Mouse (Mus musculus) frontal cortex, postnatal 10 days (tissue): ENCODE data around the gene Yipf3.

ENCODE experiments used
- DNase-seq, 2 experiments: peaks; one replicate each; pipeline ENCODE4 v3.0.0; 2022; ENCODE audit warnings: low spot score in 2 of 2, mixed read lengths in 1 of 2

The Yipf3 gene

DNA sequence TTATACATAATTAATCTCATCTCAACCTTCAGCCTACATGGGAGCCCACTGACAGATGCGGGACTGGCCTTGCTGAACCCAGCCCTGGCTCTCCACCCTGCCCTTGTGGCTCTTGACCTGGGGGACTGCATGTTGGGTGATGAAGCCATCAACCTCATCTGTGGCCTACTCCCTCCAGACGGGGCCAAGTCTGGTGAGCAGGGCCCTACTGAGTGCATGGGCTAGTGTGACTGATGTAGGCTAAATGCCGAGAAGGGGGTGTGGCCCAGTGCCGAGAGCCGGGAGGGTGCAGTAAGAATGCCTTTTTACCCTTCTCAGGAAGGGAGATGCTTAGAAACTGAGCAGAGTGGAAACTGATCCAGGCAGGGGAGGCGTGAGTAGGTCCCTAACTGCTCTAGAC is 7.3 kb downstream of the Yipf3 start:
- DNase-seq, result no peak

- DNase-seq, result no peak
Measured at GRCm38 (mm10) chr17:46258279-46259053, 10.6 kb downstream of the Yipf3 start.

DNA sequence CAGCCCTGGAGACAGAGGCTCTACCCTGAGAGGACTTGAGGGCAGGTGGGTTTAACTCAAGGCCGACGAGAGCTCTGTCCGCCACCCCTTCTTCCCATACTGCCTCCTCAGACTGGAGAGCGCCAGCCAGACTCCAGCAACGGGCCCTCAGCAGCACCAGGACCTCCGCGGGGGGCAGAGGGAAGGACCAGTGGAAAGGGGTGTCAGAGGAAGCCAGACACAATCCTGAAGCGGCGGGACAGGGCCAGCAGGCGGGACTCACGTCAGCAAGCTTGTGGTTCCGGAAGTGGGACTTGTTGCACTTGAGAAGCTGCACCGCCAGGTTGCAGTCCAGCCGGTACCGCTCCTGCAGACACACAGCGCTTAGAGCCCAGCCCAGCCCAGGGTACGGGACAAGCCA is 11.8 kb downstream of the Yipf3 start:
- DNase-seq, result no peak

- no peak for DNase-seq
Measured at GRCm38 (mm10) chr17:46262201-46262694, 14.4 kb downstream of the Yipf3 start.

- DNase-seq, result no peak
Measured at GRCm38 (mm10) chr17:46265502-46265901, 17.6 kb downstream of the Yipf3 start.

DNA sequence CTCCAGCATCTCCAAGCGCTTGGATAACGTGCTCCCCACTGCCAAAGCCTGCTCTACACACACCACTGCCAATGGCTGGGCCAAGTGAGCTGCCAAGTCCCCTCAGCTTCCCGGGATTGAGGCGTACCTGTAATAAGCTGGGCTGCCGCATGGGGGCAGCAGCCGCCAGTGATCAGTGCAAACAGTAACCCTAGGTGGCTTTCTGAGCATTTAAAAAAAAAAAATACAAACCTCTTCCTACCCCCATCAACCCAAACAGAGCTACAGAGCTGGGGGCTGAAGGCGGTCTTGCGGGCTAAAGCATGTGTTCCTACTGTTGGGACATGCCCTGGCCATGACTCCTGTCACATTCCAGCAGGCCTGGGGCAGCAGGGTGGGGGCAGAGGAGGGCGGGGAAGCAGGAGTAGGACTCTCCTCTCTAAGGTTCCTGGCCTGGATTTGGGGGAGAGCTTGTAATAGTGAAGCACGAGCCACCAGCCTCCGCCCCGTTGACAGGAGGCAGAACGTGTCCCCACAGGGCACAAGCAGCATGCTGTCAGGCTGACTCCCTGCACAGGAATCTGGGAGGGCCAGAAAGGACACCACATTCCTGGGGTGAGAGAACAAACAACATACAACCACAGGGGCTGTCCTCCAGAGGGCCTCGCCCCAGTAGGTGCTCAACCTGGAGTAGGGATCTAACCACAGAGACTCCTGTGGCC is 18.2 kb downstream of the Yipf3 start:
- DNase-seq, result peak; percentile 72 to 84

GRCm38 (mm10) chr17:46266986-46267385 is 19.1 kb downstream of the Yipf3 start:
- DNase-seq, result no peak

GRCm38 (mm10) chr17:46267511-46267910 is 19.6 kb downstream of the Yipf3 start:
- DNase-seq, result no peak

DNA sequence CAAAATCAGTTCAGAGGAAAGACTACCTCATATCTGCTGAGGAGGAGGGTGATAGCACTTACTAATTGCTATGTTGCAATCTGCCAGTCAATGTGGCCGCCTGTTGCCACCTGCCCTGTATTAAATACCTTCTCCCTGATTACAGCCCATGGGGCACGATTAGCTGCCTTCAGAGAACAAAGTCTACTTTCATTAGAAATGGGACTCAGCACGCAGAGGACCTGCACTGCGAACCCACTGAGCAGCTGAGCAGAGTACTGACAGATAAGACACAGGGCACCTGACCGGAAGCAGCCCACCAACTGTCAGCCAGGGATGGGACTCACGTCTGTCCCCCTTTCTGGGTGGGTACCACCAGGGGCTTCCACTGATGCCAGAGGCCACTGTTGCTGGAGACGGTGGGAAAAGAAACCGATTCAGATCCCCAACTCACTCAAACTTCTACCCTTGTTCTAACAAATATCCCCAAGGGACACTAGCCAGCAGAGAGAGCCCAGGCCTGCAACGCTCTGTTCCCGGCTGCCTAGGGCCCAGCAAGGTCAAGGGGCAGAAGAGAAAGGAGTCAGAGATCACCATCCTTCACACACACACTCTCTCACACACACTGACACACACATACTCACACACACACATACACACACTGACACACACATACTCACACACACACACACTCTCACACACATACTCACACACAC is 20.3 kb downstream of the Yipf3 start:
- DNase-seq, result no peak

DNA sequence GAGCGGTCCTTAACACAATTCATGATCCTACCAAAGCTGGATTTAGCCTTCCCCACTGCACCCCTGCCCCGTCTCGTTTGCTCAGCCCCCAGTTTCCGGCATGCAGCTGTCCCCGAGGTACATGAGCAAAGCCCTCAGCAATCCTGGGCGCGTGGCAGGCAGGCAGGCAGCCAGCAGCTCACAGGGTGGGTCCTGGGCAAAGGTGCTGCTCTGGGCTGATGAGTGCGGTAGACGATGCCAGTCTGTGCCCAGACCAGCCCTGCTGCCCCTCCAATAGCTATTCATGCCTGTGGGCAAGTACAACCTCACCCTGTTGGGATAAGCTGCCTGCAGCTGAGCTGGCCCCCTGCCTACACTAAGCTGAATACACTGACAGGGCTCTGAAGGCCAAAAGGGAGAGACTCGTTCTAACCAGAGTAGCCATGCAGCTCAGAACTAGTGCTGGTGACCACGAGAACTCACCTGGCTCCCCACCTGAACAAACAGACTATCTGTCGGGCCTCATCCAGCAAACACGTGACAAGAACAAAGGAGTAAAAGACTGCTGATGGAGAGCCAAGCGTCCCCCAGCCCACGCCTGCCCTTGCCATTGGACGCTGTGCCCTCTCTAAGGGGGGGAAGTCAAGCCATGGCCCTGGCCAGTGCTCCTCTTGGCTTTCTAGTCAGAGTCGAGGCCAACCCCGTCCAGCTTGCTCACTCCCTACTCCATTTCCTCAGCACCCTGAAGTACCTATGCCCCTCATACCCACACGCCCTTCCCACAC is 22.1 kb downstream of the Yipf3 start:
- DNase-seq, result no peak

DNA sequence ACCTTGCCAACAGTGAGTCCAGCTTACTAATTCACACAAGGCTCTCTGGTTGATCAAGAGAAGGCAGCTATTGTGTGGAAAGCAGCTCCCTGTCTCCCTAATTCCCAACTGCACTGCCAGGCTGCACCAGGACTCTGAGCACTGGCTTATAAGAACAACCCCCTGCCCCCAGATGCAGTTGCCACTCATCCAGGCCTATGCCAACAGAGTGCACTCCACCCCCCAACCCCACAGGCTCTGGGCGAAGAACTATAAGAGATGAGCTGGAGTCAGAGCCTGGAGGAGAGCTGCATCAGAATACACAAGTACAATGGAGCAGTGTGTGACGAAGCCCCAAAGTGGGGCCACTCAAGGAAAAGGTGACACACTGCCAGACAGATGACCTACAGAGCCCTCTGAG is 24.2 kb downstream of the Yipf3 start:
- no peak for DNase-seq

GRCm38 (mm10) chr17:46272675-46273074 is 24.8 kb downstream of the Yipf3 start:
- no peak for DNase-seq

DNA sequence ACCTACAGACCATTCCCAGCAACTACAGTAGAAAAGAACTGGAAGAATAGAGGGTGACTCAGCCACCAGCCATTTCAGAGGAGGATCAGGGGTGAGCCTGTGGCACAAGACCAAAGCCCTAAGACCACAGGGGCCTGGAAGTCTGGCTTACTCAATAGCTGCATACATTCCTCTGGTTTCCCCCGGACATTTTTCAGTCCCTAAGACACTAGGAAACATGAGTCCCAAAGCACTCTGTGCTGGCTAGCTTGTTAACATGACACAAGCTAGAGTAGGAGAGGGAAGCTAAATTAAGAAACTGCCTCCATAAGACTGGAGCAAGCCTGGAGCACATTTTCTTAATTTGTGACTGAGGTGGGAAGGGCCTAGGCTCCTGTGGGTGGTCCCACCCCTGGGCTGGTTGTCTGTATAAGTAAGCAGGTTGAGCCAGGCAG is 25.9 kb downstream of the Yipf3 start:
- DNase-seq, result no peak

GRCm38 (mm10) chr17:46274465-46274864 is 26.6 kb downstream of the Yipf3 start:
- DNase-seq, result no peak

DNA sequence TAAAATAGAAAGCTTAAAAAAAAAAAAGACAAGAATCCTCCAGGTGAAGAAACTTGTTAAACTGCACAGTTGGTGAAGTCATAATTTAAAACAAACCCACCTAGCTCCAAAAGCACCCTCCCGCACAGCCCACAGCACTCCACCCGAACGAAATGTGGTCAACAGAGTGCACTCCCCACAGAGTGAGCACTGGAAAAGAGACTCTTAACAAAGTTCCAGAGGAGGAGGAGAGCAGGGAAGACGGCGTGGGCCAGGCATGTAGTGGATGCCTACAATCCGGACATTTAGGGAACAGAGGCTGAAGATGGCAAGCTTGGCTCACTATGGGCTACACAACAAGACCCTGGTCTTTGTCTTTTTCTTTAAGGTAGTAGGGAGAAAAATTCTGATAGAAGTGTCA is 27.2 kb downstream of the Yipf3 start:
- DNase-seq, result no peak

- DNase-seq, result no peak
Measured at GRCm38 (mm10) chr17:46275506-46275905, 27.6 kb downstream of the Yipf3 start.

DNA sequence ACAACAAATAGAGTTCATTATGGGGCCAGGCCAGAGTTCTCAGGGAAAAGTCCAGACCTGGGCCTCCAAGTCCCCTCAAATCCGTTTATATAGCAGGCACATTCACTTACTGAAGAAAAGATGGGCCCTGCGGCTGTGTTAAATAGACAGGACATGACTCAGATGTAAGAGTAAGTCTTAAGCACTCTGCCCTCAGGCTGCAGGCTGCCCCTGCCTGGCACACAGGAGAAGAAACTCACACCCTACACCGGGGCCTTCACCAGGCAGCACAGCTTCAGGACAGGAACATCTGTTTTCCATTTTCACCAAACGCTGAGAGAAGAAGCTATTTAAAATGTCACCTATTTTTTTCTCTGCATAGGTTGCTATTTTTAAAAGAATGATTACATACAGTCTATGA is 29.7 kb downstream of the Yipf3 start:
- no peak for DNase-seq

DNA sequence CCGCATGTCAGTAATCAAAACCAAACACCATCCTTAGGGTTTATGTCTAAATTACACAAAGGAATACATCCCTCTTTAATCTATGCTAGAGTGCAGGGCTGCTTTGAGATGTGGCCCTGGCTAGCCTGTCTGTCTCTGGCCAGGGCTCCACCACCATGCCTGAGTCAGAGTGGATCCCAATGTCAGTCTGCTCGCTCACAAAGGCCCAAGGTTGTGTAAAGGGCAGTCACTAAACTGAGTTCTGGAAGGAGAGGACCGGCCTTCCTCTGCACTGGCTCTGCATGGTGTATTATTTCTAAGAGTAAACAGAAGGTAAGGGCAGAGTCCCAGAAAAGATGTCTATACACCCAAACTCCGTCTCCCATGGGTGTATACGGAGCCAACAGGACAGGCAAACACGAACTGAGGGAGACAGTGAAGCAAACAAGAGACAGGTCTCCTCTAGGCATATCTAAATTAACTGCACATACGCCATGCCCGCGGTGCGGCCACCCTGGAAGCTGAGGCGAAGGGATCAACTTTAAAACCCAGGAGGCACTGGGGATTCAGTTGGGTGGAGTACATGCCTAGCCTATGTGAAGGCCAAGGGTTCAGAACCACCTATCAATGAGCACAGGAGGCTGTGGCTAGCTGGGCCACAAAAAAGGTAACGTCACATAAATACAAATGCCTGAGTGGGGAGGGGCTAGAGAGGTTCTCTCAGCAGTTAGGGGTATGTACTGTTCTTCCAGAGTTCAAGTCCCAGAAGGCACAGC is 30.3 kb downstream of the Yipf3 start:
- DNase-seq, result no peak

DNA sequence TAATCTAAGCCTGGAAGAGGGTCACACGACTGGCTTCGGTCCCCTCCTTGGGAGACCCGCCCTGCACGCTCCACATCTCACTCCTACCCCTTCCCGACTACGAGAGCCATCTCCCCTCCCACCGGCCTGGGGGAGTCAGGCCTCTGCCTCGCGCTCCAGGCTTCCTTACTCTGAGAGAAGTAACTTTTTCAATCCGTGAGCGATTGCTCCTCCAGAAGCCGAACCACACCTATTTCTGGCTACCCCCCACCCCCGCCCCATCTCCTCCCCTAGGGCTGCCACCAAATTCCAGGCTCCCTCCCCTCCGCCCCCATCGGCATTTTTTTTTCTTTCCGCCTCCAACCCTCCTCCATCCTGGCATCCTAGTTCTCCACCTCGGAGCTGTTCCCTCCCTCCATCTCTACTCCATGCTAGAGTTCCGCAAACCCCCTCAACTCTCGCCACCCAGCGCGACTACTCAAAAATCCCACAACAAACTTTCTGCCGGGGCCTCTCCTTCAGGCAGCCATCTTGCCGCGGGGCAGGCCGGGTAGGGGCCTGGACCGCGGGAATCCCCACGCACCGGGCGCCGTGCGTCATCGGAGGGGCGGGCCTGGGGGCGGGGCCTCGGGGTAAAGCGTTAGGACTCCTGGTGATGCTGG is 34.7 kb downstream of the Yipf3 start, which contains the start of gene Tjap1:
TSS of gene Tjap1 (minus strand) at position 544 of the 641 bp plus-strand sequence.
- peak; percentile 68 to 80 for DNase-seq

GRCm38 (mm10) chr17:46283140-46283539 is 35.3 kb downstream of the Yipf3 start:
- DNase-seq, result no peak
